Mouse (Mus musculus) heart, embryonic 11.5 days (tissue): ENCODE results near the gene Proser3. TPM values are rescaled to one million over a fixed set of nuclear protein-coding genes. Genes with fewer than 3 reads are reported as not detected.

Source experiments
- ATAC-seq: fragments of 200-750 bp; cut with Nextera tagmentation; replicated peaks from 2 replicates; pipeline ENCODE4 v1.8.0; 2017; ENCODE audit warnings: moderate library complexity; ENCODE audit not compliant: insufficient number of reproducible peaks, low FRiP score, low TSS enrichment
- H3K27ac ChIP-seq: fragments of 300-500 bp; sonication (generic); 2 replicates; pipeline ENCODE4 v1.5.1; 2014; ENCODE audit warnings: mild to moderate bottlenecking, low read depth, low read length
- H3K27me3 ChIP-seq: fragments of 300-500 bp; sonication (generic); 2 replicates; pipeline ENCODE4 v1.6.1; 2014; ENCODE audit warnings: mild to moderate bottlenecking, low read length, mixed read lengths; ENCODE audit not compliant: control insufficient read depth, insufficient read depth
- H3K36me3 ChIP-seq: fragments of 300-500 bp; sonication (generic); 2 replicates; pipeline ENCODE4 v1.6.1; 2014; ENCODE audit warnings: mild to moderate bottlenecking, low read length, moderate library complexity, mixed read lengths; ENCODE audit not compliant: control insufficient read depth, insufficient read depth
- H3K4me1 ChIP-seq: fragments of 300-500 bp; sonication (generic); 2 replicates; pipeline ENCODE4 v1.6.1; 2014; ENCODE audit warnings: low read length; ENCODE audit not compliant: control insufficient read depth, insufficient read depth
- H3K4me2 ChIP-seq: fragments of 300-500 bp; sonication (generic); 2 replicates; pipeline ENCODE4 v1.6.1; 2014; ENCODE audit warnings: mild to moderate bottlenecking, moderate library complexity
- H3K4me3 ChIP-seq: fragments of 300-500 bp; sonication (generic); 2 replicates; pipeline ENCODE4 v1.5.1; 2014; ENCODE audit warnings: low read depth, low read length
- H3K9ac ChIP-seq: fragments of 300-500 bp; sonication (generic); 2 replicates; pipeline ENCODE4 v1.6.1; 2014; ENCODE audit warnings: mild to moderate bottlenecking, low read depth, low read length, moderate library complexity
- H3K9me3 ChIP-seq: fragments of 300-500 bp; sonication (generic); replicated peaks from 2 replicates; pipeline ENCODE4 v1.6.1; 2016; ENCODE audit warnings: low read length; ENCODE audit not compliant: control insufficient read depth
- WGBS: fragments of 180-500 bp; shearing (Covaris S2); extraction: QIAGEN DNeasy Blood & Tissue Kit; methylation state at CpG from one replicate; pipeline ENCODE4 v1.1.7; 2014; ENCODE audit not compliant: insufficient replicate concordance; 5-methylcytosine and 5-hydroxymethylcytosine counted together
- polyA plus RNA-seq: library from polyadenylated mRNA; unstranded; fragments of >200 nt; fragmentation: Nextera tagmentation; extraction: Ambion mirVana; gene quantifications from 2 replicates; pipeline ENCODE4 v1.2.1, GENCODE M21; 2014

Proser3 gene
- polyA plus RNA-seq, 1 experiment from 2014 or later = 12.7 TPM

DNA sequence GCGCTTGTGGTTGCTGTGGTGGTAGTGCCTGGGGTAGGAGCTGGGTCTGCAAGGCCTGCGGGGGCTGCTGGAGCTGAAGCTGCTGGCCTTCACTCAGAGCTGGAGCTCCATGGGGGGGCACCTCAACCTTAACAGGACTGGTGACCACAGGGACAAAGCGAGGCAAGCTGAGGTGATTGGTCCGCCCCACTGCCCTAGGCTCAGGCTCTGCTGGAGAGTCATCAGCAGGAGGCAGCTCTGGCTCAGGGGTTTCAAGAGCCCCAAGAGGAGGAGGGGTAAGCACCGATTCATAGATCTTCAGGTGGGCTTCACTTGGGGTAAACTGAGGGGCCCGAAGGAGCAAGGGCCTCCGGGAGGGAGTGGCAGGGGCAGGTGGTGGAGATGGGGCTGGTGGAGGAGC, 33.1 kb upstream of the Proser3 start:
- 92% methylated on average over 7 of the region's 7 CpGs for WGBS
- H3K9ac ChIP-seq = no peak overlapping the region
- no peak overlapping the region for H3K27ac ChIP-seq
- H3K4me1 ChIP-seq = peaks cover 10% of the 10 kb centered on the region
- no peak overlapping the region for H3K4me3 ChIP-seq
- H3K36me3 ChIP-seq = peaks cover 41% of the 10 kb centered on the region
- no peaks in the 10 kb centered on the region for H3K9me3 ChIP-seq
- no peak for ATAC-seq
- H3K4me2 ChIP-seq = no peak overlapping the region
- no peaks in the 10 kb centered on the region for H3K27me3 ChIP-seq

DNA sequence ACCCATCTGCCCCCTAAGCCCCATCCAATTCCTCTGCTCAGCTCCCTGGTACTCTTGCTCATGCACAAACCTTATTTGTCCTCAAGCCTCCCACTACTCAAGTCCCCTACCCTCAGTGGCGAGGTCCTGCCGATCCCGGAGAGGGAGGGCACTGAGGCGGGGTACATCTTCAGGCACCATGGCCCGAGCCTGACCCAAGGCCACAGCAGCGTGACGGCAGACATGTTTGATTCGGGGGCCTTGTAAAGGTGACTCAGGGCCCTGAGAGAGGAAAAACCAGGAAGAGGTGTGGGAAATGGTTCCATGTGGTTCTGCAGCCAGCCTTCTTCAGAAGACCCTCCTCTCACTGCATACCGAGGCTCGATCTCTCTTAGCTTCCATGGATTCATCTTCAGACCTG, 32.2 kb upstream of the Proser3 start:
- H3K4me3 ChIP-seq = no peak overlapping the region
- ATAC-seq = no peak
- H3K27ac ChIP-seq = no peak overlapping the region
- 93% methylated on average over 10 of the region's 10 CpGs for WGBS
- no peaks in the 10 kb centered on the region for H3K27me3 ChIP-seq
- H3K4me1 ChIP-seq = peaks cover 7% of the 10 kb centered on the region
- no peak overlapping the region for H3K9ac ChIP-seq
- H3K4me2 ChIP-seq = no peak overlapping the region
- no peaks in the 10 kb centered on the region for H3K9me3 ChIP-seq
- peaks cover 49% of the 10 kb centered on the region for H3K36me3 ChIP-seq

DNA sequence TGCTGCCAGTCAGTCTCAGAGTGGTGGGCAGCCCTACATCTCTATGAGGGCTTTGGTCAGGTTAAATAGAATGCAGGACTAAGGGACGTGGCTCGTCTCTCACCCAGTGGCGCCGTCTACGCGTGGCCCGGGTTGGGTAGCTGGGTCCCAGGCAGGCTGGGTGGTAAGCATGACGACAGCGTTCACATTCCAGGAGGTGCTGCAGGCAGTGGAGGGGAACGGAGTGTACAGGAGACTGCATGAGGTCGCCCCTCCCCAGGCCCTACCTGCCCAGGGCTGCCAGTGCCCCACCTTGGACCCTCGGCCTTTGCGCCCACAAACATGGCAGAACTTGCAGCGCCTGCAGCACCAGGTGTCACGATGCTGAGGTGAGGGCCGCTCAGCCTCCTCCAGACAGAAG, 29.4 kb upstream of the Proser3 start:
- no peak for ATAC-seq

GRCm38 (mm10) chr7:30579950-30580349, 27.9 kb upstream of the Proser3 start:
- ATAC-seq = 0 out of 2 replicates have a peak, but pooled peaks have one; percentile 4
- 96% methylated on average over 8 of the region's 8 CpGs for WGBS
- no peak overlapping the region for H3K4me3 ChIP-seq
- peaks cover 77% of the 10 kb centered on the region for H3K36me3 ChIP-seq
- no peaks in the 10 kb centered on the region for H3K9me3 ChIP-seq
- no peak overlapping the region for H3K9ac ChIP-seq
- H3K27ac ChIP-seq = no peak overlapping the region
- no peaks in the 10 kb centered on the region for H3K4me1 ChIP-seq
- H3K4me2 ChIP-seq = no peak overlapping the region
- no peaks in the 10 kb centered on the region for H3K27me3 ChIP-seq

More for the DNA sequence above, 29.4 kb upstream of the Proser3 start:
- no peaks in the 10 kb centered on the region for H3K9me3 ChIP-seq
- 95% methylated on average over 16 of the region's 16 CpGs for WGBS
- no peak overlapping the region for H3K9ac ChIP-seq
- peaks cover 74% of the 10 kb centered on the region for H3K36me3 ChIP-seq
- H3K4me2 ChIP-seq = no peak overlapping the region
- no peak overlapping the region for H3K27ac ChIP-seq
- H3K4me3 ChIP-seq = no peak overlapping the region
- H3K4me1 ChIP-seq = no peaks in the 10 kb centered on the region
- no peaks in the 10 kb centered on the region for H3K27me3 ChIP-seq

GRCm38 (mm10) chr7:30572969-30573368, 20.9 kb upstream of the Proser3 start:
- Histone ChIP-seq H3K9me3 (no peaks in the 10 kb centered on the region), H3K27ac (no peak overlapping the region), H3K27me3 (no peaks in the 10 kb centered on the region), H3K4me2 (no peak overlapping the region), H3K9ac (no peak overlapping the region), H3K4me3 (no peak overlapping the region), H3K36me3 (peaks cover 78% of the 10 kb centered on the region), H3K4me1 (no peaks in the 10 kb centered on the region)
- ATAC-seq = no peak
- 68% methylated on average over 2 of the region's 2 CpGs for WGBS

DNA sequence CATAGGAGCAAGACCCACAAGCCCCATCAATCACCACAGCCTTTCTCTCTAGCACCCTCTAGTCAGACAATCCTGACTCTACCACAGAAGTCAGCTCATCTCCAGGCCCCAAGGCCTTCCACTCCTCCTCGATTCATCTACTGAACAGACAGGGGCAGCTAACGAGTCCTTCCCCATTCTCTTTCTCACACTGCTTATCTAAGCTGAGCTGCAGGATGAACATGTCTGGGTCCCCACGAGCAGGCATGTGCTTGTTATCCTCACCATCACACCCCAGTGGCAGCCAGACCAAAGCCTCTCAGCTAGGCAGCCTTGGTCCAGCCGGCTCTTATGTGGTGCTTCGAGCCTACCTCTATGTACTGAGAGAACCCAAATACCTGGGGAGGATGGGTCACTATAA, 20.3 kb upstream of the Proser3 start:
- H3K9ac ChIP-seq = no peak overlapping the region
- ATAC-seq = no peak
- peaks cover 72% of the 10 kb centered on the region for H3K36me3 ChIP-seq
- H3K27me3 ChIP-seq = no peaks in the 10 kb centered on the region
- no peak overlapping the region for H3K4me2 ChIP-seq
- 90% methylated on average over 5 of the region's 5 CpGs for WGBS
- no peaks in the 10 kb centered on the region for H3K9me3 ChIP-seq
- H3K4me1 ChIP-seq = no peaks in the 10 kb centered on the region
- no peak overlapping the region for H3K27ac ChIP-seq
- no peak overlapping the region for H3K4me3 ChIP-seq

DNA sequence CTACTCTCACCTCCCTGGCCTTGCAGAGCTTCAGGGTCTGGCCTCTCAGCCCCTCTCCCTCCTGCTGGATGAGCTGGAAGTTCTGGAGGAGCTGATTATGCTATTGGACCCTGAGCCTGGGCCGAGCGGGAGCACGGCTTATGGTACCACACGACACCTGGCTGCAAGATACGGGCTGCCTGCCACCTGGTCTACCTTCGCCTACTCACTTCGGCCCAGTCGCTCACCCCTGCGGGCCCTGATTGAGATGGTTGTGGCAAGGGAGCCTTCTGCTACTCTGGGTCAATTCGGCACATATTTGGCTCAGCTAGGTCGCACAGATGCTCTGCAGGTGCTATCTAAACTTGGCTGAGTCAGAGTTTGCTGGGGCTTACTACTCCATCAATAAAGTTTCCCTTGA, 15.5 kb upstream of the Proser3 start:
- Histone ChIP-seq H3K27ac (no peak overlapping the region), H3K36me3 (peaks cover 29% of the 10 kb centered on the region), H3K4me1 (peaks cover 5% of the 10 kb centered on the region; the same call in 1 of the 2 replicates), H3K9me3 (no peaks in the 10 kb centered on the region), H3K4me2 (no peak overlapping the region), H3K27me3 (no peaks in the 10 kb centered on the region), H3K9ac (no peak overlapping the region), H3K4me3 (no peak overlapping the region)
- ATAC-seq = no peak
- WGBS = 88% methylated on average over 11 of the region's 11 CpGs

DNA sequence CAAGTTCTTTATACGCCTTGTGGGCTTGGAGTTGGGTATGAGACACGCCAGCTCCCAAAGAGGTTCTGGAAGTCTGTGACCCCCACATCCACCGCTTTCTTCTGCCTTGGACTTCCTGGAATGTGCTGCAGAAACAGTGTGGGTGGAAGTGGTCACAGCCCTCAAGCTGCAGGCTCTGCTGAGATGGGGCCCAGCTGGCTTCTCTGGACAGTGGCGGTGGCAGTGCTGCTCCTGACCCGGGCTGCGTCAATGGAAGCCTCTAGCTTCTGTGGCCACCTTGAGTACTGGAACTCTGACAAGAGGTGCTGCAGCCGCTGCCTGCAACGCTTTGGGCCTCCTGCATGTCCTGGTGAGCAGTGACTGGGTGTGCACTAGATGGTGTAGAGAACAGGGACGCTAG, 13.9 kb upstream of the Proser3 start:
- Histone ChIP-seq H3K36me3 (peaks cover 19% of the 10 kb centered on the region), H3K27ac (no peak overlapping the region), H3K27me3 (no peaks in the 10 kb centered on the region), H3K9ac (no peak overlapping the region), H3K4me3 (no peak overlapping the region), H3K4me1 (peaks cover 5% of the 10 kb centered on the region; the same call in 1 of the 2 replicates), H3K9me3 (no peaks in the 10 kb centered on the region), H3K4me2 (no peak overlapping the region)
- ATAC-seq = no peak
- 85% methylated on average over 9 of the region's 9 CpGs for WGBS

DNA sequence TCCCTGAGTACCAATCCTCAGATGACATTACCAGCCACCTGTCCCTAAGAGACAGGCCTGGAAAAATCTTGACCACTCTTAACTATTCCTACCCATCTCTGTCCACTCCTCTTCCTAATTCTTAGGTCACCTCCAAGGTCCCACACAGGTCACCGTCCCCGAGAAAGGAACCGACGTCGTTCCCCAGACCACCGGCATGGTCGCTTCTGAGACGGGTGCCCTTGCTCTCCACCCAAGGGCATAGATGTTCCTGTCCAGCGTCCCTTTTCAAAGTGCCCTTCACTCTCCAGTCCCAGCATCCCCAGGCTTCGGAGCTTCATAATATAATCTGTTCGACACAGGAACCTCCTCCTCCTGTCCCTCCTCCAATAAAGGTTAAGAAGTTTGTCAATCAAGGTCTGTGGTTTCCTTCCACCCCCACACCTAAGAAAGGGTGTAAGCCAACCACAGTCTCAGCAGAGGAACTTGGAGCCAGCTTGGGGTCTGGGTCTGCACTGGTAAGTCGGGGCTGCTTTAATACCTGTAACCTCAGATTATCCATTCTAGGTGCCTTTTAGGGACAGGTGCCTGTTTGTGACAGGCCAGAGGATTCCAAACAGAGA, 13.0 kb upstream of the Proser3 start, which contains the start of gene Igflr1:
Igflr1 (plus strand) TSS at position 458 of the 602 bp plus-strand sequence.
- H3K4me2 ChIP-seq = peak within 1 kb of the TSS; percentile 84
- no peak within 1 kb of the TSS for H3K27ac ChIP-seq
- no peak within 1 kb of the TSS for H3K9ac ChIP-seq
- H3K9me3 ChIP-seq = no peaks in the 10 kb centered on the region
- peaks cover 13% of the 10 kb centered on the region for H3K36me3 ChIP-seq
- no peak for ATAC-seq
- peak within 1 kb of the TSS; percentile 79; the same call in 1 of the 2 replicates for H3K4me3 ChIP-seq
- WGBS = 92% methylated on average over 12 of the region's 12 CpGs
- peaks cover 5% of the 10 kb centered on the region; the same call in 1 of the 2 replicates for H3K4me1 ChIP-seq
- no peaks in the 10 kb centered on the region for H3K27me3 ChIP-seq
